Comparison of ENCODE assay signal across 14 mouse cellular contexts in genomic region chr1:34823353-34823752, GRCm38 (mm10). TPM values are rescaled to one million over a fixed set of nuclear protein-coding genes. Genes with fewer than 3 reads are reported as not detected.
A peak's percentile ranks its signal among the peaks of the same experiment; 100 is the strongest.
DNase-seq lines count a peak whose midpoint lies in the region; ATAC-seq and TF ChIP-seq lines count a peak whose summit lies in the region.
"Had no signal": no experiment of that assay in that cellular context is flagged by ENCODE, and none has a peak within 500 bp of the region (broad histone marks: within the 10 kb centered on the region; RNA-seq: fewer than 3 reads in every experiment).

No protein-coding gene starts in this region.

- peak overlapping the region; percentile 43; the same call in 1 of the 2 replicates for H3K27ac ChIP-seq in gastrocnemius, adult 2 months
- H3K27ac ChIP-seq in liver, embryonic 15.5 days (replicated peaks): no peak overlapping the region
- H3K27ac ChIP-seq in liver, postnatal 0 days (ENCODE audit: low read depth): no peak overlapping the region
- H3K27ac ChIP-seq: embryonic facial prominence, embryonic 13.5 days; kidney, embryonic 15.5 days; limb, embryonic 15.5 days; midbrain, embryonic 15.5 days had no signal

- WGBS in liver, embryonic 15.5 days (ENCODE audit: insufficient replicate concordance): 77% methylated on average over 6 of the region's 6 CpGs
- 67% methylated on average over 6 of the region's 6 CpGs for WGBS in liver, postnatal 0 days (ENCODE audit: insufficient replicate concordance)

- intact Hi-C loops in gastrocnemius, adult 2 months (cut with DNase I): no loop called here

- no peak overlapping the region for H3K4me3 ChIP-seq in gastrocnemius, adult 2 months
- H3K4me3 ChIP-seq in liver, embryonic 15.5 days (replicated peaks): no peak overlapping the region
- H3K4me3 ChIP-seq in liver, postnatal 0 days (ENCODE audit: low read depth, low read length): no peak overlapping the region
- H3K4me3 ChIP-seq: embryonic facial prominence, embryonic 13.5 days; kidney, embryonic 15.5 days; limb, embryonic 15.5 days; midbrain, embryonic 15.5 days had no signal

- TF ChIP-seq CTCF in gastrocnemius, adult 2 months (IDR thresholded peaks at IDR 0.05): no peak
- TF ChIP-seq CTCF in liver, postnatal 0 days (IDR thresholded peaks at IDR 0.05; ENCODE audit: low read depth): no peak

- DNase-seq in gastrocnemius, adult 2 months: peak; percentile 42
- no peak for DNase-seq in gastrocnemius, adult 18-20 months (ENCODE audit: low spot score)
- no peak for DNase-seq in liver, postnatal 0 days
- peak; percentile 35 for DNase-seq in lung, postnatal 10 days
- no peak for DNase-seq in thymus, postnatal 36 days
- no peak for DNase-seq in MN1 (ENCODE audit: low spot score)
- DNase-seq: B cell, adult 2 months; cerebellum, adult 18-20 months had no signal

- H3K9me3 ChIP-seq in liver, embryonic 15.5 days (replicated peaks): no peaks in the 10 kb centered on the region
- H3K9me3 ChIP-seq in liver, postnatal 0 days (ENCODE audit: low read length): no peaks in the 10 kb centered on the region
- H3K9me3 ChIP-seq: embryonic facial prominence, embryonic 13.5 days; kidney, embryonic 15.5 days; limb, embryonic 15.5 days; midbrain, embryonic 15.5 days had no signal

- no peaks in the 10 kb centered on the region for H3K4me1 ChIP-seq in liver, embryonic 15.5 days (replicated peaks)
- H3K4me1 ChIP-seq in liver, postnatal 0 days (ENCODE audit: insufficient read depth): 0 out of 2 replicates have a peak, but pooled peaks cover 4% of the 10 kb centered on the region
- H3K4me1 ChIP-seq: embryonic facial prominence, embryonic 13.5 days; kidney, embryonic 15.5 days; limb, embryonic 15.5 days; midbrain, embryonic 15.5 days had no signal

- H3K36me3 ChIP-seq in liver, embryonic 15.5 days (replicated peaks): peaks cover 87% of the 10 kb centered on the region
- H3K36me3 ChIP-seq in liver, postnatal 0 days (replicated peaks; ENCODE audit: insufficient read depth, low read length): peaks cover 63% of the 10 kb centered on the region

- no peak overlapping the region for H3K4me2 ChIP-seq in liver, embryonic 15.5 days
- H3K4me2 ChIP-seq in liver, postnatal 0 days (ENCODE audit: low read depth, low read length): no peak overlapping the region
- H3K4me2 ChIP-seq: embryonic facial prominence, embryonic 13.5 days; kidney, embryonic 15.5 days; limb, embryonic 15.5 days; midbrain, embryonic 15.5 days had no signal

- ATAC-seq in liver, embryonic 15.5 days (ENCODE audit: insufficient read depth): peak; percentile 31; the same call in 1 of the 2 replicates
- no peak for ATAC-seq in liver, postnatal 0 days
- ATAC-seq: hindbrain, embryonic 16.5 days; midbrain, embryonic 15.5 days had no signal

- H3K27me3 ChIP-seq in liver, embryonic 15.5 days: no peaks in the 10 kb centered on the region
- no peaks in the 10 kb centered on the region for H3K27me3 ChIP-seq in liver, postnatal 0 days (ENCODE audit: insufficient read depth, low read length)
- H3K27me3 ChIP-seq: embryonic facial prominence, embryonic 13.5 days; kidney, embryonic 15.5 days; limb, embryonic 15.5 days; midbrain, embryonic 15.5 days had no signal

- H3K9ac ChIP-seq in liver, embryonic 15.5 days: no peak overlapping the region
- H3K9ac ChIP-seq in liver, postnatal 0 days (replicated peaks): no peak overlapping the region
- H3K9ac ChIP-seq: embryonic facial prominence, embryonic 13.5 days; kidney, embryonic 15.5 days; limb, embryonic 15.5 days; midbrain, embryonic 15.5 days had no signal

- TF ChIP-seq EP300 in liver, postnatal 0 days (IDR thresholded peaks at IDR 0.05; ENCODE audit: low read depth): no peak

RNA-seq across cellular contexts. Expression of gene Fam168b, which starts 19.5 kb away (rescaled TPM):
- total RNA-seq in gastrocnemius, adult 2 months (2021): 10 to 100 TPM; 28.6 to 35.0 TPM
- total RNA-seq in gastrocnemius, adult 18-20 months (2021): 10 to 100 TPM; 23.9 to 31.3 TPM
- polyA plus RNA-seq in liver, embryonic 15.5 days (2015; fragmentation: Nextera tagmentation; extraction: Ambion mirVana): 15.1 and 17.7 TPM in 2 replicates
- 9.6 and 11.3 TPM in 2 replicates for polyA plus RNA-seq in liver, postnatal 0 days (2015; fragmentation: Nextera tagmentation; extraction: Ambion mirVana)

RNA-seq across cellular contexts. Expression of gene Plekhb2, which starts 26.4 kb away (rescaled TPM):
- total RNA-seq in gastrocnemius, adult 2 months (2021): 10 to 100 TPM; 53.4 to 58.3 TPM
- 10 to 100 TPM; 49.8 to 62.4 TPM for total RNA-seq in gastrocnemius, adult 18-20 months (2021)
- polyA plus RNA-seq in liver, embryonic 15.5 days (2015; fragmentation: Nextera tagmentation; extraction: Ambion mirVana): 9.1 and 10.3 TPM in 2 replicates
- 9.2 and 10.1 TPM in 2 replicates for polyA plus RNA-seq in liver, postnatal 0 days (2015; fragmentation: Nextera tagmentation; extraction: Ambion mirVana)

Comparison
In these comparisons a context has a peak if more than half of its experiments do, and no peak if none do; other contexts are left out.
1. DNase-seq: peak in gastrocnemius, adult 2 months (single experiment) and lung, postnatal 10 days (single experiment); none in gastrocnemius, adult 18-20 months (single experiment), liver, postnatal 0 days (single experiment), thymus, postnatal 36 days (0 of 2) and MN1 (single experiment).